Mouse (Mus musculus): ENCODE measurements at regions not wholly inside any gene's neighbourhood (a gene's known extent, or its start where the extent isn't known, plus 50 kb on each side); places are given as distances from the start of the nearest gene placed in this dataset.

DNA sequence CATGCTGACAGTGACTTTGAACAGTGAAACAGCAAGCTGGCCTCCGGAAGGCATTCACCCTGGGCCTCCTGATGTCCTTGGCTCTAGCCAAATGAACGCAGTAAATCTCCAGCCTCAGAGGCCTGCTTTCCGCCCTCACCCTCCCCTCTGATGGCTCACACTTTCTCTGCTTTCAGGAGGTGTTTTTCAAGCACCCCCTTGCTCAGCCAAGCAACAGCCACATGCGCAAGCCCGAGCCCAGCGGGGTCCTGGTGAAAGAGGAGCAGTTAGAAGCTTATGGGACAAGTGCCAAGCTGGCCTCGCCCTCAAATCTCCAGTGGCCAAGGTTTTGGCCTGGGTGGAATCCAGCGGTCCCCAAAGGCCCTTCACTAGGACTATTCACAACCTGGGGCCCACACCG, 109.6 kb upstream of the Zbtb40 start:
- no peak for DNase-seq

- DNase-seq, result no peak
Observed at GRCm38 (mm10) chr4:137156441-137157105, 108.0 kb upstream of the Zbtb40 start.

DNA sequence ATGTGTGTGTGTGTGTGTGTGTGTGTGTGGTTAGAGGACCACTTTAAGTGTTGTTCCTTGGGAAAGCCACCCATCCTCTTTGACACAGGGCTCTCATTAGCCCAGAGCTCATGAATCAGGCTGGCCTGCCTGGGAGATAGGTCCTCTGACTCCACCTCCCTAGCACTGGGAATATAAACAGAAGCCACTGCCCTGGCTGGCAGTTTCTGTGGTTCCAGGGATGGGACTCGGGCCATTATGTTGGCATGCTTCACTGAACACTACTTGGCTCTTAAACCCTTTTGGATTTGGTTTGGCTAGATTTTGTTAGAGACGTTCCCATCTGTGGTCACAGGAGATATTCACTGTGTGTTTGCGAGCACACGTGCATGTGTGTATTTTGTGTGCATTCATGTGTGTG, 100.2 kb upstream of the Zbtb40 start:
- no peak for DNase-seq

DNA sequence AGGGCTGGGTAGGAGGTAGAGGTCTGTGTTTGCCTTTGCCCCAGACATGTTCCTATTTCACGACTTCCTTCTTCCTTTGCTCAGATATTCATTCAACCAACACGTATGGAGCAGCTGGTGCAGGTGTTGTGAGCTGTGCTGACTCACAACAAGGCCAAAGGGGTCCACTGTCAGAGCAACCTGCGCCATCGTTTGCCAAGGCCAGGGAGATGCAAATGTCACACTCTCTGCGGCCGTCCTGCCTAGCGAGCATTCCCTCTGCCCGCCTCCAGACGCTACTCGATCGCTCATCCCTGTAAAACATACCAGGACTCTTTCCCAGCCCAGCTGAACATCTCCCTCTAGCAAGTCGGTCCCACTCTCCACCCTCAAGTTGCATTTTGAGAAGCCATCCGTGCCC, 99.2 kb upstream of the Zbtb40 start:
- no peak for DNase-seq

DNA sequence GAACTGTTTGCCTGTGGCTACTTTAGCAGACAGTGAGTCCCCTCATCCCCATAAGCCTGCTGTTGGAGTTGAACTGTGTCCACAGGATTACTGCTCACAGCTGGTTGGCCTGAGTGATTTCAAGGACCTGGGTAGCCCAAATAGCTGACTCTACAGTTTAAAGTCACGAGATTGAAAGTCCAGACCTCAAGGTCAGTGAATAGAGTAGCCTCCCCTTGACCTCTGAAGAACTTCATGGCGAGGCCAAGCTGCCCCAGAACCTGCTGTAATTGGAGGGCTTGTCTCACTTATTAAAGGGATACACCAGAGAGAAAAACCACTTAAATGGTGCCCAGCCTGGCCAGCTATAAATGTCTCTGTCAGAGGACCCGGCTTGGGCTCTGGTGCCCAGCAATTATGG, 97.7 kb upstream of the Zbtb40 start:
- no peak for DNase-seq

- no peak for DNase-seq
Observed at GRCm38 (mm10) chr4:137142316-137142715, 93.7 kb upstream of the Zbtb40 start.

GRCm38 (mm10) chr4:137139051-137139705, 90.6 kb upstream of the Zbtb40 start:
- no peak for DNase-seq

DNA sequence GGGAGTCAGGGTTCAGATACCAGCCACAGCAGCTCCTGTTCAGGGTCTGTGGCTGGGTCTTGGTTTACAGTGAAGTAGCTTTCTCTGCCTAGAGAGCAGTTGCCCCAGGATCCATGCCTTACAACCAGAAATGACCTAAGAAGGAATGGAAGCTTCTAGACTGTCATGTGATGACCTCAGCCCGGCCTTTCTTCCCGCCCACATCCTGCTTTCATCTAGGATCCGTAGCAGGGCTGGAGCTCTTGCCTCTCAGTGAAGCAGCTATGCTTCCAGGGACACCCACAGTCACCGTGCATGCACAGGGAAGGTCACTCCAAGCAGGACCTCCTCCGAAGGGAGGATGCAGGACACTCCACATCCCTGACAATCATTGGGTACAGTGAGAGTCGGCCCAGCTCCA, 89.5 kb upstream of the Zbtb40 start:
- DNase-seq, result no peak

DNA sequence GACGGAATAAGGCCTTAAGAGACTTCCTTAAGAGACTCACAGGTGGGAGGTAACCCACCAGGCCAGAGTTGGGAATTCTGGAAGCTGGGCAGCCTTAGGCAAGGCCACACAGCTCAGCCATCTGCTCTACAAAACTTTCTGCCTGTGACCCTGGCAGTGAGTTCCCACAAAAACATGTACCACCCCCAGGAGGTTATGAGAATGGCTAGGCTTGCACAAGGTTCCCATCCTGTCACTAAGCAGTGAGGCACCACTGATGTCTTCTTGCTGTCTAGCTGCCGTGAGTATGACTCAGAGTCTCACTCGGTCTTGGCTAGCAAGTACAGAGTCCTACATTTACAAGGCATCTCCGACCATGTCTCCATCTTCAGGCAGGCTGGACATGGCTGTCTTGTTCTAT, 87.7 kb upstream of the Zbtb40 start:
- DNase-seq, result no peak

GRCm38 (mm10) chr4:137135792-137136191, 87.2 kb upstream of the Zbtb40 start:
- DNase-seq, result no peak

GRCm38 (mm10) chr4:137134553-137134952, 86.0 kb upstream of the Zbtb40 start:
- no peak for DNase-seq

- no peak for DNase-seq
Observed at GRCm38 (mm10) chr4:137133789-137134188, 85.2 kb upstream of the Zbtb40 start.

DNA sequence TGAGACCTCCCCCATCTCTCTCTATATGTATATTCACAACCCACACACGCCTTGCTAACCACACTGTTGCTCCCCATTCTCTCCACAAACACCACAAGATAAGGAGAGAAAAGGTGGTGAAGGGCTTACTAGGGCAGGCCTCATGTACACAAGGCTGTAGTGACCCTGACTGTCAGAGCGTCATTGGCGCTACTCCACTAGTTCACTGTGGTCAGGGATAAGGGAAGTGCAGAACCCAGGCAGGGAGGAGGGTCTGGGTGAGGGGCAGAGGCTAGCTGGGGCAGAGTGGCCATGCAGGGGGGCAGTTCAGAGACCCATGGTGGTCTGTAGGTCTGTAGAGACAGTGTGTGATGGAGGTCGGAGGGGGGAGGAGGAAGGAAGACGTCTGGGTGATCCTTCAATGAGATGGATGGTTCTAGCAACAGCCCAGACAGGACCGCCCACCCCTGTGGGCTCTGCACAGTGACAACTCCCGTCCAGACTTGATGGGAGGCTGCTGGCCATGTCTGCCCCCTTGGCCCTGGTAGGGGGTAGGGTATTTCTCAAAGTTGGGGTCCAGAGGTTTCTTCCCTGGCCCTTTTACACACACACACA, 82.1 kb upstream of the Zbtb40 start:
- no peak for DNase-seq

GRCm38 (mm10) chr4:137128152-137128551, 79.6 kb upstream of the Zbtb40 start:
- no peak for DNase-seq

DNA sequence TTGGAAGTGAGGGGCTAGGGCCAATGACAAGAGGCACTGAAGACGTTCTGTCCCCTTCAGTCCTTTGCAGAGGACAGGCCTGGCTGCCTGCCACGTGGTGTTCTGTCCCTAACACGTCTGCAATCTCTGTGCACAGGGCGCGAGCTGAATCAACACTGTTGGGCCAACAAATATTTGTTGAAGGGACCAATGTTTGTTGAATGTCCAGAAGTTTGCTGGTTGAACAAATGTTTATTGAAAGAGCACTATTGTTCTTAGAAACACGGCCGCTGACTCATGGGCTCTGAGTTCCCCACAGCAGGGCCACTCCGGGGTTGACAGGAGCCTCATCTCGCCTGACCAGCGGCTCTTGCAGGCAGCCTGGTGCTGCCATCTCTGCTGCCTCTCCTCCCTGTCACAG, 73.1 kb upstream of the Zbtb40 start:
- no peak for DNase-seq

DNA sequence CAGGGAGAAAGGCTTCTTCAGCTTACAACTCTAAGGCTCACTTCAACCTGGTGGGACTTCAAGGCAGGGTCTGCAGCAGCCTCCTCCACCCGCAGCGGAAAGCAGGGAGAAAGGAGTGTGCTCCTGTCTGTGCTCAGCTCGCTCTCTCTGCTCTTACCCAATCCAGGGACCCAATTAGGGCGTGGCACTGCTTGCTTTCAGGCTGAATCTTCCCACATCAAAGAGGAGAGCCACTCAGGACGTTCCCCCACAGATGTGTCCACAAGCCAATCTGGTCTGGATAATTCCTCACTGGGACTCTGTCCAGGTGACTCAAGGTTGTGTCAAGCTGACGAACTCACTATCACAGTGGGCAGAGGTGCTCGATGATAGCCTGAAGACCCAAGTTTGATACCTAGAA, 72.0 kb upstream of the Zbtb40 start:
- DNase-seq, result no peak

- no peak for DNase-seq
Observed at GRCm38 (mm10) chr4:137118332-137118715, 69.7 kb upstream of the Zbtb40 start.

DNA sequence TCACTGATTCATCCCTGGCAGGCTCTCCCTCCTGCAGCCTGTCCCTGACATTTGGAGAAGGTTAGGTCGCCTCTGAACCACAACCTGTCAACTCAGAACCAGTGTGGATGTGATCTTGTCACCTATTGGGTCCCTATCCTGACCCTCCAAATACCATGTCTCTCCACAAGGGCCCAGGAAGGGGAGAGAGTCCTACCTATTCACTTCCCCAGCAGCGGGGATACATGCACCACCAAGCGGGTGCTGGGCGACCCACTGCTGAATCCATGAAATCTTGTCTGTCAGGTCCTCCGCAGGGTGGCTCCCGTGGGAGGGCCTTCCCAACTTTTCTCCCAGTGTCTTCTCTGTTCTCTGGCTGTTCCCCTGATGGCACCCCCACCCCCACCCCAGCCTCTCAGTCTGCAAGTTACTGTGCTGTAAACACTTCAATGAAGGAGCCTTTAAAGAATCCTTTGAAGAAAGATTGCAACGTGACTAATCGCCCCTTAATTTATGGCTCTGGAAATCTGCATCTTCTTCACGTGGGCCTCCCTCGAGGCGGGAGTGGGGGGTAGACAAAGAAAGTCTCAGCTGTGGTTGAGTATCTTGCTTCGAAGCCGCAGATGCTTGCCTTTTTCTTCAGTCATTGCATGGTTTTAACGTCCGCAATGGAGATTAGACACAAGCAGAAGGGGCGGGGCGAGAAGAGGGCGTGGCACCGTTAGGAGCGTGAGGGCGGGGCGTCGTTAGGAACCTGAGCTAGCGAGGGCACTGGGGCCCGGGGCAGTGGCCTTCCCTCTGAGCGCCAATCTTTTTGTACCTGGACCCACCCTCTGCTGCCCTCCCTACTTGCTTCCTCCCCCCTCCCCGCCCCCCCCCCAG, 69.1 kb upstream of the Zbtb40 start:
- peak; percentile 64 for DNase-seq

DNA sequence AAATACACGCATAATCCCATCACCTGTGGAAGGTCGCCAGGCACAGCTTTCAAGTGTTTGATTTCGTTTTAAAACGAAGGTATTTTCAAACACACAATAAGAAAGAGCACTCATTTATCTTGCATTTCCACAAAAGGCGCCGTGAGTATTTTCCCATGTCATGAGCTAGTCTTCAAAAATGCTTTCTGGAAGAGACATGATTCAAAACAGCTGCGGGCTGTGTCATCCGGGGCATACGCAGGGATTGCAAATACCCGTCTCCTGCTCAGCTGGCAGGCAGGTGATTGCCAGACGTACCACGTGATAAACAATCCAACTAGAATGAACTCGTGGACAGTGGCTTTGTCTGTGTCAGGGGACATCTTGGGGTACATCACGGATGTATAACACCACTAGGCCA, 66.5 kb upstream of the Zbtb40 start:
- no peak for DNase-seq

DNA sequence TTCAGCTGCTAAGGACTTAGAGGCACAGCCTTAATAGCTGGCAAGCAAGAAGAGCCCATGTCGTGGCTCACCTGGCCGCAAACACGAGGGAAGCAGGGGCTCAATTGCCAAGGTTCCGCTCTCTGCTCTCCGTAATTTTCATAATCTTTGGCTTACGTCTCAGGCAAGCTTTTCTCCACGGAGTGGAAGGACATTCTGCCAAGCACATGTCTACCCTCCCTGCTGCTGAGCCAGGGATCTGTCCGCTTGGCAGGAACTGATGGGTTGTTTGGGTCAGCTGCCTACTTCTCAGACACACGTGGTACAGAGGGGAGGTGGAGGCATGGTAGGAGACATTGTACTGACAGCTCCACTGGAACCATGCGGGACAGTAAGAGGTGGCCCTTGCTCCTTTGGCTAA, 61.7 kb upstream of the Zbtb40 start:
- no peak for DNase-seq

DNA sequence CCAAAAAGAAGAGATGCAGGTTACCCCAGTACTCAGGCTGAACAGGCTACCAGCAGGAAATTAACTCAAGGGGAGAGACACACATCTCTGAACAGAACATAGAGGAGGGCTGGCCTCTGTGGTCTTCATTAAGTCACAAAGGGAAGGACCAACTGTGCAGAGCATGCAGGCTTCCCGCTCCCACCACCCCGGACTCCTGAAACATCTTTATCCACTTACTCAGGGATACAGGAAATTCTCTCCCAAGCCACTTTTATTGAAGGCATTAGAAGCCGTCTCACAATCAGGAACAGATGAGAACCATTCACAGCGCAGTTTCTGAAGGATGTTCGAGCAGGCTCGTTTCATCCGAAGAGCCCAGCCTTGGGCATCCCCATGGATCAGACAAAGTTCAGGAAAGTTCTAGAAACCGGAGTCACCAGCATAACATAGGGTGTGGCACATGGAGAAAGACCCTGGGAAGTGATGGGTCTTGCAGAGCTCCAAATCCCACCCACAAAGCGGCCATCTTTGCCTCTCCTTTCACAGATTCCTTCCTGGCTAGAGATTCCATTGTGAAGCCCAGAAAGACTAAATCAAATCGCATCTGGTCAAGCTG, 55.9 kb upstream of the Zbtb40 start:
- DNase-seq, result no peak

GRCm38 (mm10) chr4:137101169-137101568, 52.6 kb upstream of the Zbtb40 start:
- DNase-seq, result no peak

DNA sequence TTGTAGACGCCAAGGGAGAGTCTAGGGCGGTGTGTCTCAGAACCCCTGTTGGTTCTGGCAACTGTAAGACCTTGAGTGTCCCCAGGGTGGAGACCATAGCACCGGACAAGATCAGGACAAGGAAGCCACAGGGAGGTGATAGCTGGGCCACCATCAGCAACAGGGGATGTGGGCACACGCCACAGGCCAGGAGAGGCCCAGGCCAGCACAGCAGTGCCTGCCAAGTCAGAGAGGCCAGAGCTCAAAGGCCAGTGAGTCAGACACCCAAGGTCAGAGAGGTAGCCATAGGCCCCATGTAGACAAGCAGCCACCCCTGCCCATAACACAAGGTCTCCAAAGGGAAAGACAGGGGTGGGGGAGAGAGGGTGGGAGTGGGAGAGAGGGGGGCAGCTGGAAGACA, 52.2 kb upstream of the Zbtb40 start:
- no peak for DNase-seq

All from kidney, adult 18-20 months (tissue).